Mouse (Mus musculus): ENCODE measurements at regions not wholly inside any gene's neighbourhood (a gene's known extent, or its start where the extent isn't known, plus 50 kb on each side); places are given as distances from the start of the nearest gene placed in this dataset.

DNA sequence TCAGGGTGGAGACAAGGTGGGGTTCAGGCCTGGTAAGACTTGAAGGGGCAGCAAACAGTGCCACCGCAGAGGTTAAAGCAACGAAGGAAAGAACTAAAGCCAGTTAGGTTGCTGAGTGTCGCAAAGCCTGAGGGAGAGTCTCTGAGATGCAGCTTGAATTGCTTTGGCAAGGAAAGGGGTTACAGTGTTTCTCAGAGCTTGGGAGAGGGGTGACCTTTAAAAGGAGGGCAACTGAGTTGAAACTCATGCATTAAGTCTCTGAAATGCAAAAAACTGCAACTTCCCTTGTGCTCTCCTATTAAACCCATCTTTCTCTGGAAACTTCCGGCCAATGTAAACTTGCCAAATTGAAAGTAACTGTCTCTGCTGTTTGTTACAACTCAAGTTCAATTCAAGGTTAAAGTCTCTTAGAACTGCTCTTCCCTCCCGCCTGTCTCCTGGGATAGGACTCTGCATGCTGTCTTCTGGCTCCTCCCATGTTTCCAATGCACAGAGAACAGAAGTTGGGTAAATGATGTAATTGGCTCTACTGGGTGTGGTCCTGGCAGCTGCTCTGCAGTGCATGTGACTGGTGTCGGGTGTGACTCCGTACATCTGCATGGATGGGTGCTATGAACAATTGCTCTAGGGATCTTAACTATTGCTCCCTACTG is 181.4 kb upstream of the Gas1 start:
- no peak for DNase-seq (ENCODE audit: low read depth, low spot score)

- DNase-seq (ENCODE audit: low read depth, low spot score) = no peak
These were observed 187.9 kb upstream of the Gas1 start for GRCm38 (mm10) chr13:60364778-60365672.

DNA sequence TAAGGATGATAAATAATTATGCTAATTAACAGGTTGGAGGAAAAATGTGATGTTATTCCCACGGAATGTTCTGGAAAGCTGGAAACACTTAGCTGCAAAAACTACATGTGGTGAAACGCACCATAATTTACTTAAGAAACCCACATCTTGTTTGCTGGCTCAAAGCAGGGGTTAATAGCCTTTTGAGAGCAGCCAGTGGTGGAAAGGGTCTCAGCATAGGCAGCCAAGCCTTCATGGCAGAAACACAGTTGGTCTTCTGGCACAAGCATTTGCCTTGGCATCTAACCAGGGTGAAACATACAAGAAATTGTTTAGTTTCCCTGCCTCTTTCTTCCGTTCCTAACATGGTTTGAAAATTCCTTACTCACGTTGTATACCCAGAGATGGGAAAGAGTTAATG is 192.1 kb upstream of the Gas1 start:
- no peak for DNase-seq (ENCODE audit: low read depth, low spot score)

DNA sequence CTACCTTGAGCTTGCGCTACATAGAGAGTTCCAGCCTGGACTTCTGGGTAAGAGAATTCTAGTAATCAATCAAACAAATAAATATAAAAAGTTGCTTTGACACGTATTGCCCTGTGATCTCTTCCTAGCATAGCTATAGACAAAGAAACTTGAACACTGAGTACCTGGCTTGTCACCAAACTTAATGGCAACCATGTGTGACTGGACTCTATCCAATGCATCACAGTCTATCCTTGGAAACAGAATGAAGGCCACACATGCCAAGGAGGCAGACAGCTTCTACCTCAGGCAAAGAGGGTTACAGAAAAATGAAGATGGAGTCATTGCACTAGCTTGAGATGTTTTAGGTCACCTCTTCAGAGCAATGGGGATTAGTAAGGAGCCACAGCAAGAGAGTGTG is 194.5 kb upstream of the Gas1 start:
- DNase-seq (ENCODE audit: low read depth, low spot score) = no peak

DNA sequence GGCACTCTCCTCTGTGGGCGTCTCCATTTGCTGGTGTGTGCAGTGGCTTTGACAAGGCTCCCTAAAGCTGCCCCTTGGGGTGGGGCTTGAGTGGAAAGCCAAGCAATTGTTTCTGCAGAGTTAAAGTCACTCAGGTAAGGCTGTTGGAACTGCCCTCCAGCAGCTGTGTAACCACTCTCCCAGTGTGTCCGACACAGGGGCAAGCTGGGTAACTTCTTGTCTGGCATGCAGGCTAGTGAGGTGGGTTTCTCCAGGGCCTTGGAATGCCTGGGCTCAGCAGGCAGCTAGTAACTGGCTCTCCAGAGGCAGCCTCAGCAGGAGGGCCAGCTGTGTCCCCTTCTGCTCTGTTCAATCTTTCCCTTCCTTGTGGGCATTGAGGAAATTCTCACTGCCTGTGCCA is 199.5 kb upstream of the Gas1 start:
- DNase-seq (ENCODE audit: low read depth, low spot score) = no peak

- DNase-seq (ENCODE audit: low read depth, low spot score) = no peak
These were observed 205.7 kb upstream of the Gas1 start for GRCm38 (mm10) chr13:60382855-60383254.

- no peak for DNase-seq (ENCODE audit: low read depth, low spot score)
These were observed 202.9 kb upstream of the Dapk1 start for GRCm38 (mm10) chr13:60398836-60399235.

DNA sequence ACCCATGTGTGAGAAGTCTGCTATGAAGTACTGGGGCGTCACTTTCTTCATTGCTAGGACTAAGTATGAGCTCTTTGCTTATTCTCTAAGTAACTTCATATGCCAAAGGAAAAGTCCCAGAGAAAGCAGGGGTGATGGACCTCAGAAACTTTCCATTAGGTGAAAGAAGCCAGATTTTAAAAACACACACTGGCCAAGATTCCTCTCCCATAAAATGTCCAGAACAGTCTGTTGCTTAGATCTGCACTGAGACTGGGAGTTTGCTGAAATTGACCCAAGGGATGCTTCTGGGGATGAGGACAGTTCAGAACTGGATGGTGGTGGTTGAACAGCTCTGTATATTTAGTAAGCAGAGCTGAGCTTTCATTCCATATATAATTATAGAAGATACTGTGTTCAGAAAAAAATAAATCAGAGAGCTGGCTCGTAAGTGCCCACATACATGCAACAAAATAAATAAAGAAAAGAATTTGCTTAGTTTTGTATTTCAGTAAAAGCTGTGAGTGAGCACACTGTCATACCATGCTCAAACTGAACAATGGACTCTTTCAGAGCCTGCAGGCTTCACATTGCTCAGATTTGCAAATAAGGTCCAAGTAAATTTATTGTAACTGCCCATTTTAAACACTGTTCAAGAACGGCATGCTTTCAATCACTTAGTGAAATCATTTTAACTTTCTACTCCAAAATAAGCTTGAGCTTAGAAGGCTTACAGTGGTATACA is 200.8 kb upstream of the Dapk1 start:
- DNase-seq (ENCODE audit: low read depth, low spot score) = no peak

DNA sequence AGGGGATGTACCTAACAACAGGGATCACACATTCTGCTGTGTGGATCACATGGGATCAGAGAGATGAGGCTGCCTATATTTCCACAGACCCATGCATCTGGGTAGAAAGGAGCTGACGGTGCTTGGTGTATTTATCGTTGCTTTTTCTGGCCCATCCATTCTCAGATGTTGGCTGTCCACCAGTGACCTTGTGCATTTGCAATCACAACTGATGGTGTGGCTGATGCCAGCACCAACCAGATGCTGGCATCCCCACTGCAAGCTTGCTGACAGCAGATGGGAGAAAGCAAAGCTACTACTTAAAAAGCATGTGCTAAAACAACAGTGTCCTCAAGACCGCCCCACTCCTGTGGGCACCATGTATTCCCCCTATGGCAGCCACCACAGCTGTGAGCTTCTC is 198.3 kb upstream of the Dapk1 start:
- DNase-seq (ENCODE audit: low read depth, low spot score) = no peak

DNA sequence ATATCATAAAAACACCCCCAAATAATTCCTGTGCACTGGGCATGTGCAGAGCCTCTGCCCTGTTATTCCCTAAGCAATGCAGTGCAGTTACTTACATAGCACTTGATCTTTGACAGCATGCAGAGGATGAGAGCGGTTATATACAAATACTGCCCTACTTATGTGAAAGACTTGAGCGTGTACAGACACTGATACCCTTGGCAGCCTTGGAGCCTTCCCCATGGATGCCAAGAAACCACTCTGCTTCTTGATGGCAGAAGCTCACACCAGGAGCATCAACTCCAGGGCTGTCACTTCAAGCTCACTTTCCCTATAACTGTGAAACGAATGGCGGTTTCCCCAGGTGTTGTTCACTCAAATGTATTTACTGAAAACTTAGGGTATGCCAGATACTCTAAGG is 194.4 kb upstream of the Dapk1 start:
- no peak for DNase-seq (ENCODE audit: low read depth, low spot score)

DNA sequence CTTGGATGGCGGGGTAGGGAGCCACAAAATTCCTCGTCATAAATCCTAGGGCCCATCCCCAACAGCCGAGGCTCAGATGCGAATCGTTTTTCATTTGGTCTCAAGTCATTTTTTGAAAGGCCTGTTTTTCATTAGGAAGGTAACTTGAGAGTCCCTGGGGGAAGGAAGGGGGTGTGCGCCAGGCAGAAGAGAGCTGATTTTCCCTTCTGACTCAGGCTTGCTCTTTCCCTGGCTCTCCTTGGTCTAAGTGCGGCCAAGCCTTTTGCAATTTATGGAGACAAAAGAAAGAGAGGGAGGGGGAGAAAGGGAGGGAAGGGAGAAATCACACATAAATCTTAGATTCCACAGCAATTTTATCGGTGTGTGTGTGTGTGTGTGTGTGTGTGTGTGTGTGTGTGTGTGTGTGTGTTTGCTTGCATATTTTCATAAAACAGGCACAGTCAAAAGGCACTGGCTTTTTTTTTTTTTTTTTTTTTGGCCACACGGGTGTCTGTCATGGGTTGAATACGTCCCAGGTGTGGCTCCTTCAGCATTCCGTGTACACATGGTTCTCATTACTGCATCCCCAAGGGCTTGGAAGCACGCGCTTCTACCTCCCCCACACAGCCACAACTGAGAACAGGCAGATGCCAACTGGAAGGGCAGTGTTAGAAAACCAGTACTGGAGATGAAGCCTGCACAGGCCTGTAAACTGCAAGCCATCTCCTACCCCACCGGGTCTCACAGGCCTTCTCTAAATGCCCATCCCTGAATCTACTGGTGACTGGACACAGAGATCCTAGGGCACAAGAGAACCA is 191.8 kb upstream of the Dapk1 start:
- no peak for DNase-seq (ENCODE audit: low read depth, low spot score)

GRCm38 (mm10) chr13:60416024-60416423 is 185.7 kb upstream of the Dapk1 start:
- no peak for DNase-seq (ENCODE audit: low read depth, low spot score)

- no peak for DNase-seq (ENCODE audit: low read depth, low spot score)
These were observed 184.7 kb upstream of the Dapk1 start for GRCm38 (mm10) chr13:60417015-60417414.

GRCm38 (mm10) chr13:60417436-60418158 is 184.2 kb upstream of the Dapk1 start:
- DNase-seq (ENCODE audit: low read depth, low spot score) = no peak

- DNase-seq (ENCODE audit: low read depth, low spot score) = no peak
These were observed 181.4 kb upstream of the Dapk1 start for GRCm38 (mm10) chr13:60420386-60420785.

- DNase-seq (ENCODE audit: low read depth, low spot score) = no peak
These were observed 180.7 kb upstream of the Dapk1 start for GRCm38 (mm10) chr13:60420842-60421696.

GRCm38 (mm10) chr13:60424267-60424666 is 177.5 kb upstream of the Dapk1 start:
- DNase-seq (ENCODE audit: low read depth, low spot score) = no peak

DNA sequence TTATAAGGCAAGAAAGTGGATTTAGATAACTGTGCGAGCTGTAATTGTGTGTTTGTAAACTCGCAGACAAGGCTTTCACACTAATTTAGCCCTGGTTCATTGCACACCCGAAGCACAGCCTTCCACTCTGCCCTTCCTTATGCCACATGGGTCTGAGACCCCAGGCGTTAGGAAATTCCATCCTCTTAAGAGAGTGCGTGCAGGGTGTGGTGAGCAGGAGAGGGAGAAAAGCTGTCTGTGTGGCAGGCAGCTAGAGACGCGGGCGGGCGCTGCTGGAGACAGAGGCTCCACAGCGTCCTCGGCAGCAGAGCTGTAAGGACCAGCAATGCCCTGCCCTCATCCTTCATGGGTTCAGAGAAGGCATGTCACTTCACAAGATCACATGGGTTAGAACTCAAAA is 176.6 kb upstream of the Dapk1 start:
- no peak for DNase-seq (ENCODE audit: low read depth, low spot score)

DNA sequence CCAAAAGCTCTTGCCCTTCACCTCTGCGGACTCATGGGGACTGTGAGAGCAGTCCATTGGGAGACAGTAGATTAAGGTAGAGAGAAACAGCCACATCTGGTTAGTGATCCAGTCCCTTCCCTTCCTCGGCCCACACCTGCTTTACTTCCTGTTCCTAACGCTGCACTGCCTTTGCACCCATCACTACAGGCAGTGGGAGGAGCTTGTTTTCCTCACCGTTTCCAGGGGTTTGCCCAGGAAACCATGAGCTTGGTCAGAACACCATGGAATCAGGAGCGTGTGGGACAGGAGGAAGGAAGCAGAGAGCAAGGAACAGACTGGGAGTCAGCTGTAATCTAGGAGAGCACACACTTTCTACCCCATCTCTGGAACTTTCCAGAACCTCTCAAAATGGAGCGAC is 176.2 kb upstream of the Dapk1 start:
- DNase-seq (ENCODE audit: low read depth, low spot score) = no peak

- DNase-seq (ENCODE audit: low read depth, low spot score) = no peak
These were observed 175.4 kb upstream of the Dapk1 start for GRCm38 (mm10) chr13:60426192-60426840.

Data from A20 (cell line).